Mouse (Mus musculus) forebrain, embryonic 13.5 days (tissue): Measurements from ENCODE around the gene P4ha1. TPM values are rescaled to one million over a fixed set of nuclear protein-coding genes. Genes with fewer than 3 reads are reported as not detected.
"Not testable (repeated sequence)": the region's sequence is repeated elsewhere in the genome, so short reads cannot be mapped to it uniquely, and the experiment has no call there.

Source experiments
- ATAC-seq: fragments of 200-750 bp; cut with Nextera tagmentation; 2 replicates; pipeline ENCODE4 v1.8.0; 2017
- H3K27ac ChIP-seq: fragments of 300-500 bp; sonication (generic); 2 replicates; pipeline ENCODE4 v1.5.1; 2015; ENCODE audit warnings: inconsistent platforms, mild to moderate bottlenecking, moderate library complexity
- H3K27me3 ChIP-seq: fragments of 300-500 bp; sonication (generic); 2 replicates; pipeline ENCODE4 v1.6.1; 2015; ENCODE audit warnings: mild to moderate bottlenecking, inconsistent platforms
- H3K36me3 ChIP-seq: fragments of 300-500 bp; sonication (generic); 2 replicates; pipeline ENCODE4 v1.6.1; 2015; ENCODE audit warnings: mild to moderate bottlenecking, inconsistent platforms; ENCODE audit not compliant: poor library complexity, severe bottlenecking
- H3K4me1 ChIP-seq: fragments of 300-500 bp; sonication (generic); 2 replicates; pipeline ENCODE4 v1.6.1; 2015; ENCODE audit warnings: inconsistent platforms
- H3K4me2 ChIP-seq: fragments of 300-500 bp; sonication (generic); 2 replicates; pipeline ENCODE4 v1.6.1; 2015; ENCODE audit warnings: inconsistent platforms, mild to moderate bottlenecking, moderate library complexity
- H3K4me3 ChIP-seq: fragments of 300-500 bp; sonication (generic); 2 replicates; pipeline ENCODE4 v1.5.1; 2015; ENCODE audit warnings: mild to moderate bottlenecking, inconsistent platforms
- H3K9ac ChIP-seq: fragments of 300-500 bp; sonication (generic); 2 replicates; pipeline ENCODE4 v1.6.1; 2015; ENCODE audit warnings: mild to moderate bottlenecking, inconsistent platforms
- H3K9me3 ChIP-seq: fragments of 300-500 bp; sonication (generic); replicated peaks from 2 replicates; pipeline ENCODE4 v1.6.1; 2016; ENCODE audit warnings: inconsistent platforms
- WGBS: fragments of 180-500 bp; shearing (Covaris S2); methylation state at CpG from one replicate; pipeline ENCODE4 v1.1.7; 2015; 5-methylcytosine and 5-hydroxymethylcytosine counted together
- polyA plus RNA-seq: library from polyadenylated mRNA; unstranded; fragments of >200 nt; fragmentation: Nextera tagmentation; extraction: Ambion mirVana; gene quantifications from 2 replicates; pipeline ENCODE4 v1.2.1, GENCODE M21; 2015

P4ha1 gene
- polyA plus RNA-seq, 1 experiment from 2014 or later: 25.9 TPM

GRCm38 (mm10) chr10:59358744-59359143 is 35.6 kb downstream of the P4ha1 start:
- Histone ChIP-seq H3K36me3 (peaks cover 46% of the 10 kb centered on the region), H3K4me2 (no peak overlapping the region), H3K4me3 (no peak overlapping the region), H3K9ac (no peak overlapping the region), H3K9me3 (no peaks in the 10 kb centered on the region), H3K27me3 (no peaks in the 10 kb centered on the region), H3K27ac (no peak overlapping the region), H3K4me1 (no peaks in the 10 kb centered on the region)
- 93% methylated on average over 4 of the region's 4 CpGs for WGBS
- no peak for ATAC-seq

GRCm38 (mm10) chr10:59363208-59363607 is 40.1 kb downstream of the P4ha1 start:
- no peaks in the 10 kb centered on the region for H3K27me3 ChIP-seq
- ATAC-seq: no peak

GRCm38 (mm10) chr10:59364551-59364950 is 41.5 kb downstream of the P4ha1 start:
- no peak overlapping the region for H3K27ac ChIP-seq

More at GRCm38 (mm10) chr10:59363208-59363607, 40.1 kb downstream of the P4ha1 start:
- H3K27ac ChIP-seq: no peak overlapping the region
- WGBS: 92% methylated on average over 2 of the region's 2 CpGs
- H3K9me3 ChIP-seq: no peaks in the 10 kb centered on the region
- no peak overlapping the region for H3K4me2 ChIP-seq
- peaks cover 69% of the 10 kb centered on the region for H3K36me3 ChIP-seq
- no peaks in the 10 kb centered on the region for H3K4me1 ChIP-seq
- no peak overlapping the region for H3K9ac ChIP-seq
- H3K4me3 ChIP-seq: no peak overlapping the region

GRCm38 (mm10) chr10:59365804-59366589 is 42.9 kb downstream of the P4ha1 start:
- no peak overlapping the region for H3K9ac ChIP-seq
- peaks cover 91% of the 10 kb centered on the region for H3K36me3 ChIP-seq
- no peak overlapping the region for H3K27ac ChIP-seq
- ATAC-seq: no peak
- no peak overlapping the region for H3K4me2 ChIP-seq
- H3K4me1 ChIP-seq: no peaks in the 10 kb centered on the region
- H3K27me3 ChIP-seq: no peaks in the 10 kb centered on the region
- H3K9me3 ChIP-seq: no peaks in the 10 kb centered on the region
- H3K4me3 ChIP-seq: no peak overlapping the region
- WGBS: 78% methylated on average over 5 of the region's 5 CpGs

More at GRCm38 (mm10) chr10:59364551-59364950, 41.5 kb downstream of the P4ha1 start:
- no peak overlapping the region for H3K9ac ChIP-seq
- H3K4me2 ChIP-seq: no peak overlapping the region
- H3K36me3 ChIP-seq: peaks cover 80% of the 10 kb centered on the region
- no peaks in the 10 kb centered on the region for H3K27me3 ChIP-seq
- no peak for ATAC-seq
- no peaks in the 10 kb centered on the region for H3K9me3 ChIP-seq
- no peak overlapping the region for H3K4me3 ChIP-seq
- 92% methylated on average over 3 of the region's 3 CpGs for WGBS
- H3K4me1 ChIP-seq: no peaks in the 10 kb centered on the region

GRCm38 (mm10) chr10:59366746-59367145 is 43.6 kb downstream of the P4ha1 start:
- Histone ChIP-seq H3K27ac (no peak overlapping the region), H3K4me2 (no peak overlapping the region), H3K9me3 (no peaks in the 10 kb centered on the region), H3K4me3 (no peak overlapping the region), H3K36me3 (peaks cover 92% of the 10 kb centered on the region), H3K9ac (no peak overlapping the region), H3K27me3 (no peaks in the 10 kb centered on the region), H3K4me1 (no peaks in the 10 kb centered on the region)
- 99% methylated on average over 4 of the region's 4 CpGs for WGBS
- ATAC-seq: no peak

- peaks cover 88% of the 10 kb centered on the region for H3K36me3 ChIP-seq
- no peaks in the 10 kb centered on the region for H3K27me3 ChIP-seq
- 86% methylated on average over 4 of the region's 4 CpGs for WGBS
- H3K4me2 ChIP-seq: no peak overlapping the region
- no peak overlapping the region for H3K9ac ChIP-seq
- H3K9me3 ChIP-seq: no peaks in the 10 kb centered on the region
- ATAC-seq: no peak
- no peaks in the 10 kb centered on the region for H3K4me1 ChIP-seq
- H3K27ac ChIP-seq: no peak overlapping the region
- H3K4me3 ChIP-seq: no peak overlapping the region
These were observed 44.1 kb downstream of the P4ha1 start for GRCm38 (mm10) chr10:59367206-59367605.

GRCm38 (mm10) chr10:59368729-59369128 is 45.6 kb downstream of the P4ha1 start:
- 91% methylated on average over 8 of the region's 8 CpGs for WGBS
- no peaks in the 10 kb centered on the region for H3K4me1 ChIP-seq
- no peak overlapping the region for H3K4me2 ChIP-seq
- no peak overlapping the region for H3K4me3 ChIP-seq
- peaks cover 83% of the 10 kb centered on the region for H3K36me3 ChIP-seq
- H3K27me3 ChIP-seq: no peaks in the 10 kb centered on the region
- no peak overlapping the region for H3K27ac ChIP-seq
- no peak overlapping the region for H3K9ac ChIP-seq
- ATAC-seq: no peak
- no peaks in the 10 kb centered on the region for H3K9me3 ChIP-seq

- ATAC-seq: no peak
- Histone ChIP-seq H3K9ac (no peak overlapping the region), H3K27ac (no peak overlapping the region), H3K36me3 (peaks cover 80% of the 10 kb centered on the region), H3K4me3 (no peak overlapping the region), H3K4me1 (no peaks in the 10 kb centered on the region), H3K9me3 (no peaks in the 10 kb centered on the region), H3K4me2 (no peak overlapping the region), H3K27me3 (no peaks in the 10 kb centered on the region)
- 94% methylated on average over 9 of the region's 9 CpGs for WGBS
These were observed 46.3 kb downstream of the P4ha1 start for GRCm38 (mm10) chr10:59369426-59369825.

GRCm38 (mm10) chr10:59377906-59378305 is 54.8 kb downstream of the P4ha1 start:
- Histone ChIP-seq H3K4me1 (no peaks in the 10 kb centered on the region), H3K27ac (no peak overlapping the region), H3K27me3 (no peaks in the 10 kb centered on the region), H3K9me3 (no peaks in the 10 kb centered on the region), H3K36me3 (peaks cover 19% of the 10 kb centered on the region), H3K9ac (no peak overlapping the region), H3K4me3 (no peak overlapping the region), H3K4me2 (no peak overlapping the region)
- 93% methylated on average over 10 of the region's 10 CpGs for WGBS
- ATAC-seq: no peak

GRCm38 (mm10) chr10:59378728-59379127 is 55.6 kb downstream of the P4ha1 start:
- 0 out of 2 replicates have a peak, but pooled peaks cover 14% of the 10 kb centered on the region for H3K36me3 ChIP-seq
- no peaks in the 10 kb centered on the region for H3K4me1 ChIP-seq
- H3K9me3 ChIP-seq: no peaks in the 10 kb centered on the region
- H3K9ac ChIP-seq: no peak overlapping the region
- no peak overlapping the region for H3K27ac ChIP-seq
- WGBS: 95% methylated on average over 4 of the region's 4 CpGs
- no peak for ATAC-seq
- H3K4me2 ChIP-seq: no peak overlapping the region
- H3K27me3 ChIP-seq: no peaks in the 10 kb centered on the region
- no peak overlapping the region for H3K4me3 ChIP-seq

- H3K9ac ChIP-seq: no peak overlapping the region
- 0 out of 2 replicates have a peak, but pooled peaks cover 5% of the 10 kb centered on the region for H3K36me3 ChIP-seq
- H3K27ac ChIP-seq: no peak overlapping the region
- H3K4me2 ChIP-seq: no peak overlapping the region
- no peaks in the 10 kb centered on the region for H3K27me3 ChIP-seq
- H3K4me3 ChIP-seq: no peak overlapping the region
- no peaks in the 10 kb centered on the region for H3K9me3 ChIP-seq
- WGBS: 65% methylated on average over 3 of the region's 3 CpGs
- H3K4me1 ChIP-seq: no peaks in the 10 kb centered on the region
- ATAC-seq: no peak
These were observed 56.8 kb downstream of the P4ha1 start for GRCm38 (mm10) chr10:59379927-59380326.

- Histone ChIP-seq H3K9ac (no peak overlapping the region), H3K4me3 (no peak overlapping the region), H3K27ac (no peak overlapping the region), H3K9me3 (no peaks in the 10 kb centered on the region), H3K4me1 (no peaks in the 10 kb centered on the region), H3K4me2 (no peak overlapping the region), H3K36me3 (0 out of 2 replicates have a peak, but pooled peaks cover 5% of the 10 kb centered on the region), H3K27me3 (no peaks in the 10 kb centered on the region)
- ATAC-seq: no peak
- 77% methylated on average over 2 of the region's 2 CpGs for WGBS
These were observed 57.3 kb downstream of the P4ha1 start for GRCm38 (mm10) chr10:59380411-59380821.

- H3K27me3 ChIP-seq, ATAC-seq, H3K4me1 ChIP-seq, H3K36me3 ChIP-seq, H3K27ac ChIP-seq, H3K4me3 ChIP-seq, H3K9ac ChIP-seq, H3K4me2 ChIP-seq, H3K9me3 ChIP-seq: not testable (repeated sequence)
- WGBS: 81% methylated on average over 6 of the region's 10 CpGs
These were observed 58.5 kb downstream of the P4ha1 start for GRCm38 (mm10) chr10:59381563-59381962.
